ENCODE assay signal across 20 mouse cellular contexts in the genomic region with DNA sequence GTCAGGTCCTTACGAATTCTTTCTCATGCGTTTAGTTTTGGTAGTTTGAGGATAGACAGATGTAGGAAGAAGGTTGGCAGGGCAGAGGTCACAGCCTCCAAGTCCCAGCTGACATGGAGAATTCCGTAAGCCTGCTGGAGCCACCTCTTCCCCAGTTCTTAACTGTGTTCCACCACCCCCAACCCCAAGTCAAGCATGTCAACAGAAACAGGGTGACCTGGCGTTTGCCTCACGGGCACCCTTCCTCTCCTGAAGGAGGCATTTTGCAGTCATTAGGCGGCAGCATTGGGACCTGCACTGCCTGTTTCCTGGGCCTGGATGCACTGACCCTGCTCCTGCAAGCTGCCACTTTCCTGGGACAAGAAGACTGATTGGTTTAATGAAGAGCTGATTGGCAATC. TPM values are rescaled to one million over a fixed set of nuclear protein-coding genes. Genes with fewer than 3 reads are reported as not detected.
"Had no signal": no experiment of that assay in that cellular context is flagged by ENCODE, and none has a peak within 500 bp of the region (broad histone marks: within the 10 kb centered on the region; RNA-seq: fewer than 3 reads in every experiment).

No protein-coding gene starts in this region.

- H3K4me3 ChIP-seq: left cerebral cortex, adult 2 months; limb, embryonic 12.5 days; midbrain, embryonic 10.5 days; myocyte had no signal

- H3K4me2 ChIP-seq: limb, embryonic 12.5 days; liver, embryonic 11.5 days had no signal

- H3K9me3 ChIP-seq: limb, embryonic 12.5 days; midbrain, embryonic 10.5 days had no signal

- ATAC-seq: lung, postnatal 0 days had no signal

- DNase-seq: kidney, adult 11 months; kidney, postnatal 14 days; lung, adult 2 months; midbrain, embryonic 14.5 days; right cerebral cortex, adult 18-20 months; right cerebral cortex, postnatal 25 days; thymus, postnatal 4 days had no signal

- H3K27ac ChIP-seq: left cerebral cortex, adult 2 months; limb, embryonic 12.5 days; macrophage; midbrain, embryonic 10.5 days had no signal

- H3K27me3 ChIP-seq: limb, embryonic 12.5 days had no signal

- H3K9ac ChIP-seq: limb, embryonic 12.5 days had no signal

RNA-seq across cellular contexts. Expression of gene Bglap, which starts 33.8 kb away (rescaled TPM):
- polyA plus RNA-seq: limb, embryonic 12.5 days; liver, embryonic 11.5 days; lung, adult 2 months; lung, postnatal 0 days; macrophage; midbrain, embryonic 10.5 days; midbrain, embryonic 14.5 days; neural tube, embryonic 14.5 days; small intestine, adult 2 months; stomach, embryonic 16.5 days had no signal

RNA-seq across cellular contexts. Expression of gene Bglap2, which starts 39.5 kb away (rescaled TPM):
- total RNA-seq: layer of hippocampus, postnatal 14 days had no signal
- polyA plus RNA-seq: intestine, embryonic 14.5 days; kidney, embryonic 14.5 days; limb, embryonic 12.5 days; liver, embryonic 11.5 days; lung, postnatal 0 days; macrophage; midbrain, embryonic 10.5 days; midbrain, embryonic 14.5 days; neural tube, embryonic 14.5 days; small intestine, adult 2 months had no signal
